Mouse (Mus musculus) lung, embryonic 16.5 days (tissue): Measurements from ENCODE around the gene Slc7a5. TPM values are rescaled to one million over a fixed set of nuclear protein-coding genes. Genes with fewer than 3 reads are reported as not detected.
A peak's percentile ranks its signal among the peaks of the same experiment; 100 is the strongest.

Experiments used
- ATAC-seq: fragments of 200-750 bp; cut with Nextera tagmentation; 2 replicates; pipeline ENCODE4 v1.8.0; 2017; ENCODE audit warnings: low read depth, mild to moderate bottlenecking, moderate library complexity
- H3K27ac ChIP-seq: fragments of 300-500 bp; sonication (generic); 2 replicates; pipeline ENCODE4 v1.5.1; 2014; ENCODE audit warnings: mild to moderate bottlenecking, control low read depth, low read length
- H3K27me3 ChIP-seq: fragments of 300-500 bp; sonication (generic); 2 replicates; pipeline ENCODE4 v1.6.1; 2014; ENCODE audit warnings: low read depth, low read length, mixed read lengths; ENCODE audit not compliant: control insufficient read depth, insufficient read depth
- H3K36me3 ChIP-seq: fragments of 300-500 bp; sonication (generic); 2 replicates; pipeline ENCODE4 v1.6.1; 2014; ENCODE audit warnings: low read length; ENCODE audit not compliant: control insufficient read depth, insufficient read depth
- H3K4me1 ChIP-seq: fragments of 300-500 bp; sonication (generic); replicated peaks from 2 replicates; pipeline ENCODE4 v1.6.1; 2014; ENCODE audit warnings: low read length, mixed read lengths; ENCODE audit not compliant: control insufficient read depth, insufficient read depth
- H3K4me2 ChIP-seq: fragments of 300-500 bp; sonication (generic); 2 replicates; pipeline ENCODE4 v1.6.1; 2014; ENCODE audit warnings: low read depth, low read length, control low read depth
- H3K4me3 ChIP-seq: fragments of 300-500 bp; sonication (generic); 2 replicates; pipeline ENCODE4 v1.5.1; 2014; ENCODE audit warnings: mild to moderate bottlenecking, low read length, control low read depth
- H3K9ac ChIP-seq: fragments of 300-500 bp; sonication (generic); 2 replicates; pipeline ENCODE4 v1.6.1; 2014; ENCODE audit warnings: low read length, control low read depth
- H3K9me3 ChIP-seq: fragments of 300-500 bp; sonication (generic); 2 replicates; pipeline ENCODE4 v1.6.1; 2016; ENCODE audit warnings: low read length; ENCODE audit not compliant: control insufficient read depth
- WGBS: fragments of 180-500 bp; shearing (Covaris S2); extraction: QIAGEN DNeasy Blood & Tissue Kit; methylation state at CpG from one replicate; pipeline ENCODE4 v1.1.7; 2014; 5-methylcytosine and 5-hydroxymethylcytosine counted together
- polyA plus RNA-seq: library from polyadenylated mRNA; unstranded; fragments of >200 nt; fragmentation: Nextera tagmentation; extraction: Ambion mirVana; gene quantifications from 2 replicates; pipeline ENCODE4 v1.2.1, GENCODE M21; 2015

The Slc7a5 gene
- polyA plus RNA-seq, 1 experiment from 2014 or later = 10.7 TPM

DNA sequence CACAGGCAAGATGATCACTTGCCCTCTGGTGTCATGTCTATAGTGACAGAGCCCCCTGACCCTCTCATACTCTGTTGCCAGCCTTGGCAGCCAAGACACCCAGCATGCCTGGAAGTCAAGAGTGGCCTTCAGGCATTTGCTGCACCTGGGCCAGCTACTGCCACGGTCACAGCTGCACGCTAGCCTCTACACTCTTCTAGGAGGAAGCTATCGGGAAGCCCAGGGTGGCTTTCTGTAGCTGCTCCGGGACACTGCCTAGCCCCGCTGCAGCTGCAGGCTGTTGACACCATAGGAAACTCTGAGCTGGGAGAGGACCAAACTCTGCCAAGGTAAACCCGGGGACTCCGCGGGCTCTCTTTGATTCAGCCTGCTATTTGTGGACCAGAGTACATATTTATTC lies 5.9 kb upstream of the Slc7a5 start:
- Histone ChIP-seq H3K36me3 (no peaks in the 10 kb centered on the region), H3K27me3 (peaks cover 3% of the 10 kb centered on the region; the same call in 1 of the 2 replicates), H3K27ac (no peak overlapping the region), H3K4me2 (no peak overlapping the region), H3K9me3 (no peaks in the 10 kb centered on the region), H3K9ac (no peak overlapping the region), H3K4me3 (no peak overlapping the region), H3K4me1 (peaks cover 8% of the 10 kb centered on the region)
- 65% methylated on average over 8 of the region's 8 CpGs for WGBS
- ATAC-seq = no peak

DNA sequence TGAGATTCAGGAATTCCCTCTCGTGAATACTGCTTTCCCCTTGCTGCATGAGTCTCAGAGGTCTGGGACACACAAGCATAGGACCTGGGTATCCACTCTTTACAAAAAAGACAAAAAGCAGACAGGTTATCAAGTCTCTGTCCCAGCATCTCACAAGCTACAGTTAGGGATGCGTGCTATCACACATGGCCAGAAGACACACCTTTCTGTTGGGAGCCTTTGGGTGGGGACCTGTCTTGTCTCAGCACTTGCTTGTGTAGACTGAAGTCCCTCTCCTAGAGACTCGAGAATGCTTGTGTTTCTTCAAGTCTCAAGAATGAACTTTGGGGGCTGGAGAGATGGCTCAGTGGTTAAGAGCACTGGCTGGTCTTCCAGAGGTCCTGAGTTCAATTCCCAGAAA lies 5.3 kb upstream of the Slc7a5 start:
- Histone ChIP-seq H3K4me1 (peaks cover 12% of the 10 kb centered on the region), H3K9ac (no peak overlapping the region), H3K9me3 (no peaks in the 10 kb centered on the region), H3K36me3 (no peaks in the 10 kb centered on the region), H3K27me3 (peaks cover 3% of the 10 kb centered on the region; the same call in 1 of the 2 replicates), H3K27ac (no peak overlapping the region), H3K4me2 (no peak overlapping the region), H3K4me3 (no peak overlapping the region)
- 65% methylated on average over 3 of the region's 3 CpGs for WGBS
- no peak for ATAC-seq

- H3K36me3 ChIP-seq = no peaks in the 10 kb centered on the region
- no peak overlapping the region for H3K4me3 ChIP-seq
- peaks cover 3% of the 10 kb centered on the region; the same call in 1 of the 2 replicates for H3K27me3 ChIP-seq
- H3K9ac ChIP-seq = no peak overlapping the region
- H3K4me1 ChIP-seq = peaks cover 13% of the 10 kb centered on the region
- no peak for ATAC-seq
- 52% methylated on average over 7 of the region's 7 CpGs for WGBS
- H3K4me2 ChIP-seq = no peak overlapping the region
- H3K9me3 ChIP-seq = no peaks in the 10 kb centered on the region
- no peak overlapping the region for H3K27ac ChIP-seq
These were observed 4.5 kb upstream of the Slc7a5 start for GRCm38 (mm10) chr8:121911987-121912386.

DNA sequence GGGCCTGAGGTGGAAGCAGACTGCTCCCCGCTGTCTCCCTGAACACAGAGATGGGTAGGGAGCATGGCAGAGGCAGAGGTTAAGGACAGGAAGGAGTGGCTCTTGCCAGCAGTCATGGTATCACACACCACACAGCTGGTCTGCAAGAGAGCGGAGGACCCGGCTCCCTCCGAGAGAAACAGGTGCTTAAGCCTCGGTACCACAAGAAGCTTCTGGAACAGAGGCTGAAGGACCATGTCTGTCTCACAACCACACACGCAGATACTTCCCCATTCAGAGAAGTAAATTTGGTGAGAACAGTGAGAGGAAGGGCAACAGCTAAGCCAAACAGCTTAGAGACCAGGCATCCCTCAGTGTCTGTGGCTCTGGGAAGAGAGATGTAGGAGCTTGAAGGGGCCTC lies 3.9 kb upstream of the Slc7a5 start:
- H3K9me3 ChIP-seq = no peaks in the 10 kb centered on the region
- peaks cover 3% of the 10 kb centered on the region; the same call in 1 of the 2 replicates for H3K27me3 ChIP-seq
- no peak overlapping the region for H3K9ac ChIP-seq
- H3K4me2 ChIP-seq = no peak overlapping the region
- peaks cover 18% of the 10 kb centered on the region for H3K4me1 ChIP-seq
- no peak overlapping the region for H3K4me3 ChIP-seq
- H3K36me3 ChIP-seq = no peaks in the 10 kb centered on the region
- WGBS = 81% methylated on average over 6 of the region's 6 CpGs
- ATAC-seq = no peak
- H3K27ac ChIP-seq = no peak overlapping the region

GRCm38 (mm10) chr8:121909663-121910062 lies 2.2 kb upstream of the Slc7a5 start:
- no peaks in the 10 kb centered on the region for H3K9me3 ChIP-seq
- H3K9ac ChIP-seq = no peak overlapping the region
- ATAC-seq = no peak
- H3K36me3 ChIP-seq = no peaks in the 10 kb centered on the region
- H3K4me3 ChIP-seq = no peak overlapping the region
- H3K27ac ChIP-seq = no peak overlapping the region
- H3K4me1 ChIP-seq = peaks cover 31% of the 10 kb centered on the region
- WGBS = 3% methylated on average over 6 of the region's 6 CpGs
- H3K27me3 ChIP-seq = peaks cover 3% of the 10 kb centered on the region; the same call in 1 of the 2 replicates
- no peak overlapping the region for H3K4me2 ChIP-seq

DNA sequence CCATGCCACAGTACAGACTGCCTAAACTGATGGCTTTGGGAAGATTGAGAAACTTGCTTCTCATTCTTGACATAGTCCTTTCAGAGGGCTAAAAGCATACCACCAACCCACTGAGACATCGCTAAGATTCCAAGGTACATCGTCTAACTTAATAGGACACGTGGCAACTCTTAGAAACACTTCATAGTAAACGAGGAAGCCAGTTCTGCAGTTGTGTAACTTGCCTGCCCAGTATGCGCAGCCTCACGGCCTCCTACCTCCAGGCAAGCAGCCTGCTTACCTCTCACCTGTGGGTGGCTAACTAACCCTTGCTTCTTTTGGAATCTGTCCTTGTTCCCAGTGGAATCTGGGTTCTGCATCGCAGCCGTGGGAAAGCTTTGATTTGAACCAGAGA lies 1.7 kb upstream of the Slc7a5 start:
- Histone ChIP-seq H3K4me2 (no peak overlapping the region), H3K9ac (no peak overlapping the region)
- no peak for ATAC-seq

DNA sequence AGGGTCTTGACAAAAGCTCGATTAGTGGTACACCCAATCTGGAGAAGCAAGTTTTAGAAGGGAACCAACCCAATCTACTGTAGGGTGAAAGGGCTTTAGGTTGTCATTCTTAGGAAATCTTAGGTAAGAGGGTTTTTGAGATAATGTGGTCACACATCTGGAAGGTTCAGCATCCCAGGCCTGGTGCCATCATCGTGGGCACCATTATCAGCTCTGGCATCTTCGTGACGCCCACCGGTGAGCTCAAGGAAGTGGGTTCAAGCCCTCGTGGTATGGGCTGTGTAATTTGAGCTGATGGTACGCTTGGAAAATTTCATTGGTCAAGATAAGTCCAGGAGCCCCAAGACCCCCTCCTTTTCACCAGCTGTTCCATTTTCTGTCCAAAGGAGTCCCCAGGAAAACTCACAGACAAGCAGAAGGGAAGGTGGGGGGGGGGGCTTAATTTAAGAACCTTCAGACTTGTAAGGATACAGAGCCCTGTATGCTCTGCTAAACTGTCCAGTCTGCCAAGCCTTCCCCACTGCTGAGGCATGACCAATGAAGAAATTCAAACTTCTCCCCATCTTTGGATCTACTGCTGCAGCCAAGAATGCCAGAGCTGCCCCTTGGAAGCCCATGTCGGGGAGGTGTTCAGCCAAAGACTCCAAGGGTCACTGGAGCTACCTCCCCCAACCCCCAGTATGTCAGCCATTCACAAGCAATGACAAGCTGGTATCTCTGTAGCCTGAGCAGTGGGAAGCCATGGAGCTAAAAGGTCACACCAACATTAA lies 1.1 kb upstream of the Slc7a5 start:
- WGBS = 39% methylated on average over 8 of the region's 8 CpGs
- H3K27me3 ChIP-seq = 0 out of 2 replicates have a peak, but pooled peaks cover 3% of the 10 kb centered on the region
- H3K27ac ChIP-seq = no peak overlapping the region
- H3K36me3 ChIP-seq = no peaks in the 10 kb centered on the region
- no peak overlapping the region; the same call in 1 of the 2 replicates for H3K4me3 ChIP-seq
- H3K9ac ChIP-seq = no peak overlapping the region
- no peak overlapping the region; the same call in 1 of the 2 replicates for H3K4me2 ChIP-seq
- H3K4me1 ChIP-seq = peaks cover 31% of the 10 kb centered on the region
- no peak for ATAC-seq
- H3K9me3 ChIP-seq = no peaks in the 10 kb centered on the region

More for the DNA sequence above, 1.7 kb upstream of the Slc7a5 start:
- Histone ChIP-seq H3K27ac (no peak overlapping the region), H3K4me1 (peaks cover 31% of the 10 kb centered on the region), H3K27me3 (peaks cover 3% of the 10 kb centered on the region; the same call in 1 of the 2 replicates), H3K9me3 (no peaks in the 10 kb centered on the region), H3K36me3 (no peaks in the 10 kb centered on the region), H3K4me3 (no peak overlapping the region)
- 50% methylated on average over 8 of the region's 8 CpGs for WGBS

- H3K9me3 ChIP-seq = no peaks in the 10 kb centered on the region
- H3K27me3 ChIP-seq = 0 out of 2 replicates have a peak, but pooled peaks cover 3% of the 10 kb centered on the region
- peaks cover 31% of the 10 kb centered on the region for H3K4me1 ChIP-seq
- peak overlapping the region; percentile 94 for H3K4me2 ChIP-seq
- no peaks in the 10 kb centered on the region for H3K36me3 ChIP-seq
- no peak overlapping the region for H3K27ac ChIP-seq
- under 1% methylated on average over 71 of the region's 72 CpGs for WGBS
- H3K4me3 ChIP-seq = peak overlapping the region; percentile 77
- peak; percentile 42 for ATAC-seq
- peak overlapping the region; percentile 67 for H3K9ac ChIP-seq
These were observed 667 bp downstream of the Slc7a5 start for GRCm38 (mm10) chr8:121906542-121907512.

- H3K9ac ChIP-seq = peak overlapping the region; percentile 5; the same call in 1 of the 2 replicates
- 0 out of 2 replicates have a peak, but pooled peaks cover 3% of the 10 kb centered on the region for H3K27me3 ChIP-seq
- peak overlapping the region; percentile 77 for H3K4me3 ChIP-seq
- H3K4me2 ChIP-seq = peak overlapping the region; percentile 94
- WGBS = 6% methylated on average over 5 of the region's 5 CpGs
- no peak for ATAC-seq
- H3K36me3 ChIP-seq = no peaks in the 10 kb centered on the region
- no peak overlapping the region for H3K27ac ChIP-seq
- peaks cover 31% of the 10 kb centered on the region for H3K4me1 ChIP-seq
- no peaks in the 10 kb centered on the region for H3K9me3 ChIP-seq
These were observed 1.6 kb downstream of the Slc7a5 start for GRCm38 (mm10) chr8:121905864-121906263.
